Mouse (Mus musculus) heart, embryonic 14.5 days (tissue): Measurements from ENCODE around the gene Fam166b. TPM values are rescaled to one million over a fixed set of nuclear protein-coding genes. Genes with fewer than 3 reads are reported as not detected.

Experiments used
- ATAC-seq: fragments of 200-750 bp; cut with Nextera tagmentation; 2 replicates; pipeline ENCODE4 v1.8.0; 2017; ENCODE audit warnings: low read depth, moderate TSS enrichment; ENCODE audit not compliant: insufficient number of reproducible peaks, insufficient read depth, low FRiP score
- H3K27ac ChIP-seq, 2 experiments: fragments of 200-500 bp in 1 of 2; fragments of 300-500 bp in 1 of 2; sonication (generic) in 1 of 2; replicated peaks in 1 of 2; 2 replicates each; pipeline ENCODE4 v1.5.1; 2012 to 2014; ENCODE audit warnings: low read depth in 2 of 2, low read length in 2 of 2, control low read depth in 1 of 2, mild to moderate bottlenecking in 1 of 2, mixed read lengths in 1 of 2; ENCODE audit not compliant: control insufficient read depth in 1 of 2, insufficient read depth in 1 of 2
- H3K27me3 ChIP-seq: fragments of 300-500 bp; sonication (generic); 2 replicates; pipeline ENCODE4 v1.6.1; 2014; ENCODE audit warnings: mild to moderate bottlenecking, low read length, control low read depth; ENCODE audit not compliant: control insufficient read depth, insufficient read depth
- H3K36me3 ChIP-seq: fragments of 300-500 bp; sonication (generic); 2 replicates; pipeline ENCODE4 v1.6.1; 2014; ENCODE audit warnings: mild to moderate bottlenecking, control low read depth, low read length, mixed read lengths; ENCODE audit not compliant: control insufficient read depth, insufficient read depth
- H3K4me1 ChIP-seq, 2 experiments: fragments of 200-500 bp in 1 of 2; fragments of 300-500 bp in 1 of 2; sonication (generic) in 1 of 2; 2 replicates each; pipeline ENCODE4 v1.6.1; 2012 to 2014; ENCODE audit warnings: low read length in 2 of 2, control low read depth in 1 of 2, mixed read lengths in 1 of 2; ENCODE audit not compliant: control insufficient read depth in 2 of 2, insufficient read depth in 2 of 2
- H3K4me2 ChIP-seq: fragments of 300-500 bp; sonication (generic); 2 replicates; pipeline ENCODE4 v1.6.1; 2014; ENCODE audit warnings: mild to moderate bottlenecking, low read length
- H3K4me3 ChIP-seq, 2 experiments: fragments of 200-500 bp in 1 of 2; fragments of 300-500 bp in 1 of 2; sonication (generic) in 1 of 2; 2 replicates each; pipeline ENCODE4 v1.5.1; 2012 to 2014; ENCODE audit warnings: low read length in 2 of 2, mild to moderate bottlenecking in 2 of 2, control low read depth in 1 of 2, low read depth in 1 of 2, moderate library complexity in 1 of 2; ENCODE audit not compliant: control insufficient read depth in 1 of 2, insufficient read depth in 1 of 2
- H3K9ac ChIP-seq: fragments of 300-500 bp; sonication (generic); 2 replicates; pipeline ENCODE4 v1.6.1; 2014; ENCODE audit warnings: mild to moderate bottlenecking, low read length
- H3K9me3 ChIP-seq: fragments of 300-500 bp; sonication (generic); 2 replicates; pipeline ENCODE4 v1.6.1; 2016; ENCODE audit warnings: low read length, control low read depth; ENCODE audit not compliant: control insufficient read depth
- WGBS: fragments of 180-500 bp; shearing (Covaris S2); extraction: QIAGEN DNeasy Blood & Tissue Kit; methylation state at CpG from one replicate; pipeline ENCODE4 v1.1.7; 2014; 5-methylcytosine and 5-hydroxymethylcytosine counted together
- polyA plus RNA-seq: library from polyadenylated mRNA; unstranded; fragments of >200 nt; fragmentation: Nextera tagmentation; extraction: Ambion mirVana; gene quantifications from 2 replicates; pipeline ENCODE4 v1.2.1, GENCODE M21; 2014

The Fam166b gene
- polyA plus RNA-seq, 1 experiment from 2014 or later, result not detected

DNA sequence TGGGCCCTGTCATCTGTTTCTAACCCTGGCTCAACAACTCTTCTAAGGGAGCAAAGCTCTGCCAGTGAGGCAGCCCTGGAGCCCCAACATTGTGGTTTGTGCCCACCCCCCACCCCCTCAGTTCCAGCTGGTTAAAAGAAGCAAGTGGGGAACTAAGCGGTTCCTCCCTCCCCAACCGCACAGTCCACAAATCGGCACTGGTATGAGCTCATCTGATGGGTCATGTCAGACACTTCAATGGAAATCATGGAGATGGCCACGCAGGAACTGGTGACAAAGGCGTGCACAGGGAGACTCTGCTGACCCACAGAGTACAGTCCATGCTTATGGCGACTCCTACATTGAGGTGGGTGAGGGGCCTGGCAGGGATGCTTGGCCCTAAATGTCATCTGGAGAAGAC, 37.0 kb upstream of the Fam166b start:
- Histone ChIP-seq H3K9ac (no peak overlapping the region), H3K9me3 (no peaks in the 10 kb centered on the region), H3K4me3 (no peak overlapping the region), H3K4me2 (no peak overlapping the region), H3K27ac (no peak overlapping the region), H3K4me1 (no peaks in the 10 kb centered on the region; a peak in 1 of 4 replicates), H3K27me3 (no peaks in the 10 kb centered on the region), H3K36me3 (no peaks in the 10 kb centered on the region)
- ATAC-seq, result no peak
- WGBS, result 77% methylated on average over 6 of the region's 6 CpGs

DNA sequence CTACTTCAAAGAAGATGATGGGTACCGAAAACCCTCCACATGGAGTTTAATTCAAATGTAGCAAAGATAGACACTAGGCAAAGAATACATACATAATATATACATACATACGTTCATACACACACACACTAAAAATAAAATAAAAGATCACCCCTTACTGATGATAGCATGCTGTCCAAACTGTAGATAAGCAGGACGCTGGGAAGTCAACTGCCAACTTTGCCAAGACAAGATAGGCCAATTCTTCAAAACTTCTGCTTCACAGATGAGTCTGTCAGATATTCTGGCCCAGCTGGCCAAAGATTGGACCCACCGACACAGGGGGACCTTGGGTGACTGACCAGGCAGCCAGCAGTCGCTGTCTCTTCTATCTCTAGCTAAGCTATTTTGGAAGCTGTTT, 34.2 kb upstream of the Fam166b start:
- Histone ChIP-seq H3K4me3 (no peak overlapping the region), H3K27ac (no peak overlapping the region), H3K9ac (no peak overlapping the region), H3K4me2 (no peak overlapping the region), H3K27me3 (no peaks in the 10 kb centered on the region), H3K9me3 (no peaks in the 10 kb centered on the region), H3K4me1 (no peaks in the 10 kb centered on the region; a peak in 1 of 4 replicates), H3K36me3 (no peaks in the 10 kb centered on the region)
- 81% methylated on average over 5 of the region's 5 CpGs for WGBS
- ATAC-seq, result no peak

DNA sequence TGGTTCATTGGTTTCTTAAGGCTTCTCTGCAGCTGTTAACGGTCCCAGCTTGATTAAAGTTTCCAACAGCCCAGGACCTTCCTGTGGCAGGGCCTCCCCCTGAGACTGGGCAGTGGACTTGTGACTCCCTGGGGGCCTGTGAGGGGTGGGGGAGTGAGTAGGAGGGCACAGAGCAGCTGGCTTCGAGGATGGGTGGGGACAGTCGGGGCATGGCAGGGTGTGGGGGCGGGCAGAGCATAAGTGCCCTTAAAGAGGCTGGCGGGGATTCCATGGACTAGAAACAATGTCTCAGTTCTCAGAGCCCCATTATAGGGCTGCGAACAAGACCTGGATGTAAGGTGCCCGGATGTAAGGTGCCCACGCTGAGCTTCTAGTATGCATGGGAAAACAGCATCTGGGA, 28.2 kb upstream of the Fam166b start:
- Histone ChIP-seq H3K4me1 (peaks cover 13 to 18% of the 10 kb centered on the region in 2 experiments; a peak in 3 of 4 replicates), H3K36me3 (no peaks in the 10 kb centered on the region), H3K9me3 (no peaks in the 10 kb centered on the region), H3K4me2 (no peak overlapping the region), H3K4me3 (no peak overlapping the region), H3K9ac (no peak overlapping the region), H3K27ac (no peak overlapping the region), H3K27me3 (peaks cover 36% of the 10 kb centered on the region)
- ATAC-seq, result no peak
- 16% methylated on average over 8 of the region's 8 CpGs for WGBS

DNA sequence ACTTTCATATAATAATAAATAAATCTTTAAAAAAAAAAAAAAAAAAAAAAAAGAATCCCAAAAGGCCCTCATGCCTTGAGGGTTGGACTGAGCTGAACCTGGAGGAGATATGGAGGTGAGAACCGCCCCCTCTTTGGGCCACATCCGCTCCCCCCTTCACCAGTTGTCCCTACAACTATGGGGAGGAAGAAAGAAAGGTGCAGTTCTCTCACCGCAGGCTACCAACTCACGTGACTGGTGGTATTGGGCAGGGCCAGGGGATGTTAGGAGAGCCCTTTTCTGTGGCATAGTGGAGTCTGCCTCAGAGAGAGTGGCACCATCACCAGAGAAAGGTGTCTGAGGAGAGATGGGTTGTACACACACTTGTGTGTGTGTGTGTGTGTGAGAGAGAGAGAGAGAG, 27.5 kb upstream of the Fam166b start:
- peaks cover 14 to 18% of the 10 kb centered on the region in 2 experiments; a peak in 3 of 4 replicates for H3K4me1 ChIP-seq
- no peak overlapping the region for H3K4me2 ChIP-seq
- ATAC-seq, result no peak
- no peak overlapping the region for H3K27ac ChIP-seq
- WGBS, result 30% methylated on average over 4 of the region's 4 CpGs
- no peak overlapping the region for H3K9ac ChIP-seq
- no peaks in the 10 kb centered on the region for H3K36me3 ChIP-seq
- no peaks in the 10 kb centered on the region for H3K9me3 ChIP-seq
- H3K27me3 ChIP-seq, result peaks cover 42% of the 10 kb centered on the region
- H3K4me3 ChIP-seq, result no peak overlapping the region

DNA sequence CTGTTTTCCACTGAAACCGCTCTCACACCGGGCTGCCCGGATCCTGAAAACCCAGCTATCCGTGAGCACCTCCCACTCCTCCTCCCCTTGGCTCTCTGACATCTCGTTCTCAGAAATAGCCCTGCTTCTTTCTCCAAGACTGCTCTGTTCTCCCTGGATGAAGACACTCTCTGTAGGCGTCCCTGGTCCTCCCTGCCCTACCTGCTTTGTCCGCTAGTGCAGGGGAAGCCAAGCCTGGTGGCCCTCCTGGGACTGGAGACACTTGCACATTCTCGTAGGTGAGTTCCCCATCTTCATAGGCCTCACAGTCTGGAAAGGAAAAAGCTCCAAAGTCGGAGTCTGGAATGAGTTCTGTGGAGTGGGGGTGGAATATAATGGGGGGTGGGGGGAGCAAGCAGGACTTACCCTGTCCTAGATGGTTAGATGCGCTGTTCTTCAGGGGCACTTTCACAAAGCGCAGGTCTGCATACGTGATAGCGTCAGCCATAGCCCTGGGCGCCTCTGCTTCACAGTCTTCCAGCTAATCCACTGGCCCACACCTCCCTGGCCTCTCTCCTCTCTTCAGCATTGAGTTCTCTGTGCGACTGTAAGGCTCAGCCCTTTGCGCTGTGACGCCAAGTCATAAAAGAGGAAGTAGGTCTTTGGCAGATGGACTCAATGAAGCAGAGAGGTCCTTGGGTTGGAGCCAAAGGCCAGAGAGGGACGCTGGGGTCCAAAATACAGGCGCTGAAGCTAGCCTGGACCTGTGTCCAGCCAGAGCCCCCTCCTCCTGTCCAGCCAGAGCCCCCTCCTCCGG, 25.3 kb upstream of the Fam166b start, which contains the start of gene Cd72:
Gene Cd72, minus strand, starts transcription at position 588 of the 796 bp plus-strand sequence.
- H3K27me3 ChIP-seq, result peaks cover 45% of the 10 kb centered on the region
- peak within 1 kb of the TSS; percentile 54 for H3K9ac ChIP-seq
- ATAC-seq, result no peak
- H3K4me3 ChIP-seq, result peak within 1 kb of the TSS; percentile 14 to 27; a peak in 3 of 4 replicates
- H3K36me3 ChIP-seq, result no peaks in the 10 kb centered on the region
- 29% methylated on average over 20 of the region's 20 CpGs for WGBS
- H3K4me1 ChIP-seq, result peaks cover 14 to 18% of the 10 kb centered on the region in 2 experiments; a peak in 3 of 4 replicates
- H3K9me3 ChIP-seq, result no peaks in the 10 kb centered on the region
- no peak within 1 kb of the TSS for H3K27ac ChIP-seq
- peak within 1 kb of the TSS; percentile 62 for H3K4me2 ChIP-seq

DNA sequence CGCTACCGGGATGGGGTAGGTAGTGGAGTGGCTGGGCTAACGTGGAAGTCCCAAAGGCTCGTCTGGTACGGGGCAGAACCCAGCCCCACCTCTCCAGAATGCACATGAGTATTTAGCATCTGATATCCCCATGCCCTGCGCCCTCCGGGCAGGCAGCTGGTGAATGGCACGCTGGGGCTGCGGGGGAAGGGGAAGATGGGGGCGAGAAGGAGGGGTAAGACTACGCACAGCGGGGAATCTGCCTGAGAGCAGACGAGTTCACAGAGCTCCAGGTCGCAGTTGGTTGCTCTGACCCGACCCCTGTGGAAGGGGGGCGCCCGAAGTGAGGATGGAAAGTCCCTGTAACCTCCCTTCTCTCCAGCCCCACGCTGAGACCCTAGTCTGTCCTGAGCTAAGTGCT, 24.5 kb upstream of the Fam166b start:
- no peak for ATAC-seq
- Histone ChIP-seq H3K36me3 (no peaks in the 10 kb centered on the region), H3K27me3 (peaks cover 45% of the 10 kb centered on the region), H3K4me3 (peak overlapping the region; percentile 14 to 27; a peak in 3 of 4 replicates), H3K9me3 (no peaks in the 10 kb centered on the region), H3K9ac (peak overlapping the region; percentile 54), H3K4me2 (peak overlapping the region; percentile 62), H3K4me1 (peaks cover 14 to 18% of the 10 kb centered on the region in 2 experiments; a peak in 3 of 4 replicates), H3K27ac (no peak overlapping the region)
- WGBS, result 1% methylated on average over 18 of the region's 18 CpGs

DNA sequence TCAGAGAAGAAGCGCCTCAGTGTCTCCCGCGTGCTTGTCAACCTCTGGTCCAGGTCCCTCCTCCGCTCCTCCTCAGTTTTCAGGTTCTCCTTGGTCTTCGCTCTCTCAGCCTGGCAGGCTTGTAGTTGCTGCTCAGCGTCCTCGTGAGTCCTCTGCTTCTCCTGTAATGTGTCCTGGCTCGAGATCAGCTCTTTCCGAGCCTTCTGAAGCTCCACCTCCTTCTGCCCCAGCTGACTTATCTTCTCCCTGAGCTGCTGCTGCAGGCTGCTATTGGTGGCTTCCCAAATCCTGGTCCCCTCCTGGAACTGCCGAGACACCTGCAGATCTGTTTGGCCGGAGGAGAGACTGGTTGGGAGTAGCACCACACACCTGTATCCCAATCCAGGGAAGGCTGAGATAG, 23.4 kb upstream of the Fam166b start:
- no peak for ATAC-seq
- 42% methylated on average over 11 of the region's 11 CpGs for WGBS
- H3K9me3 ChIP-seq, result no peaks in the 10 kb centered on the region
- H3K4me2 ChIP-seq, result no peak overlapping the region
- H3K27ac ChIP-seq, result no peak overlapping the region
- H3K9ac ChIP-seq, result no peak overlapping the region
- H3K27me3 ChIP-seq, result peaks cover 45% of the 10 kb centered on the region
- H3K4me3 ChIP-seq, result no peak overlapping the region
- peaks cover 13 to 17% of the 10 kb centered on the region in 2 experiments; a peak in 3 of 4 replicates for H3K4me1 ChIP-seq
- peaks cover 10% of the 10 kb centered on the region for H3K36me3 ChIP-seq
